Mouse (Mus musculus) layer of hippocampus, postnatal 14 days (tissue): ENCODE measurements around the gene Cldn7. TPM values are rescaled to one million over a fixed set of nuclear protein-coding genes. Genes with fewer than 3 reads are reported as not detected.
"Not testable (repeated sequence)": the region's sequence is repeated elsewhere in the genome, so short reads cannot be mapped to it uniquely, and the experiment has no call there.

Experiments used
- DNase-seq, 2 experiments: peaks; one replicate each; pipeline ENCODE4 v3.0.0; 2021 to 2022; ENCODE audit warnings: low spot score in 2 of 2, mixed read lengths in 1 of 2
- microRNA-seq, 2 experiments: library from miRNA; unstranded; fragments of <30 nt; microRNA quantifications; one replicate each; pipeline ENCODE4 v1.2.0; 2021
- total RNA-seq, 2 experiments: library from RNA; stranded (reverse); gene quantifications; 2 replicates each; pipeline ENCODE4 v1.2.3; 2021

Gene Cldn7
- total RNA-seq, 2 experiments from 2014 or later: not detected

DNA sequence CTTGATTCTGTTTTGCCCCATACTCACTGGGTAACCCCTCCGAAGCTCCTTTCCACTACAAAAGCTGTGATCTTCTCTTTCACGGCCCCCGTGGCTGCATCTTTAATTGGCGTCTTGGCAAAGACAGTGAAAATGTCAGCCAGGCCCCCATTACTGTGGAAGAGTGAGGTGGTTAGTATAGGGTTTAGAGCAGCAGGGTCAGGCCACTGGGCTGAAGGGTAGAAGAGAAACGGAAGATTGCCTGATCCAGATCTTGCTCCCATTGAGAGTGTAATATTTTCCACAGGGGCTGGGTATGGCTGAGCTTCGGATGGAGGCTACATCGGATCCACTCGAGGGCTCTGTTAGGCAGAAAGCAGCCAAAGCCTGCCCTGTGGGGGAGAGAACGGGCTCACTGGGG lies 48.4 kb downstream of the Cldn7 start:
- DNase-seq: no peak

DNA sequence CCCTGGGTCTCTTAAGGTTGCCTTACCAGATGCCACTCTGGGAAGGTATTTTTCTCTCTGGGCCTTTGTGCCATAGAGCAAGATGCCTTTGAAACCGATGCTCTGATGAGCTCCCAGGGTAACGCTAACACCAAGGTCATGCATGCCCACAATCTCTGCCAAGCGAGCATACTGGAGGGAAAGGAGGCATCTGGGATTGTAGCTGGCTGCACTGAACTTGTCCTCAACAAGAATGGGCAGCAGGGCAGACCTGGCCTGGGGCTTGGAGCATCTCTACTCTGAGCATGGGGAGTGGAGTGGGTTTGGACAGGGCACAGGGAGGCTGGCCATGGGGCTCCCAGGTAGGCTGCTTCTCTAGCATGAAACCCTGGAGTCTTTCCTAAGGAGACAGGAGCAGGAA lies 48.8 kb downstream of the Cldn7 start:
- no peak for DNase-seq

DNA sequence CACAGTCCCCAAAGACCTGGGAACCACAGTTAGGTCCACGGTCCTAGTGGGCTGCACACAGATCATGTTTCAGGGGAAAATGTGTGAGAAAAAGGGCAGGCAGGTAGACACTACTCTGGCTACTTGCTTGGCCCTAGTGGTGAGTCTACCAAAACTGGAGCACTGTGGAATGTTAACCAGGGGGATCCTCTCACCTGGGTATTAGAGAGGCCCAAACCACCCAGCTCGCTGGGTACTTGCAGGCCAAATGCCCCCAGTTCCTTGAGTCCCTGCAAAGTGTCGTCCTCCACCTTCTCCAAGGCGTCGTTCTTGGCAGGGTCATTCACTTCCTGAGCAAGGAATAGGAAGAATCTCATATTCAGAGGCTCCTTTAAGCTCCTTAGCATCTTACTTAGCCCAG lies 49.5 kb downstream of the Cldn7 start:
- no peak for DNase-seq

DNA sequence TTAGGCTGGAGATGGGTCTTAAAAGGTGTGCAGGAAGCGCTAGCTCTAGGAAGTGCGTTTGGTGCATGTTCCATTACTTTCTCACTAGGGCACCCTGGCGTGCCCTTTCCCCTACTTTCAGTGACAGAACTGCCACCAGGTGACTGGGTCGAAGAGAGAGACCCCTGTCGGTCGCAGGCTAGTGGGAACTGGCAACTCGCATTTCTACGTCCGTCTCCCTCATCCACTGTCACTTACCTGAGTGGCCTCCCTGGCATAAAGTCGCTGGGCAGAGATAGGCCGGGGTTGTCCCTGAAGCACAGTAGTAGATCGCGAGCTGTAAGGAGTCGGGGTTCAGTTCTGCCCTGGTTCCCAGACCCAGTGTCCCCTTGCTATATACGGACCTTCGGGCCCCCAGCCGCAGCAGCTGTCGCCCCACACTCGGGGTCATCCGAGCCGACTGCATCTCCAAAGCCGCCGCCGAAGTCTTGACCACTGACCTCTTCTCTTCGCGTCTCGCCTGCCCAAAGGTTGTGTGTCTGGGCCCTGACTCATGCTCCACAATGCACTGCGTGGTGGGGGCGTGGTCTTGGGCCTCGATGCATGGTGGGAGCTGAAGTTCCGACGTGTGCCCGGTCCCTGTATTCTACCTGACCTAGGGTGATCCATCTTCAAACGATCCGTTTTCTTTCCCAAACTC lies 50.4 kb downstream of the Cldn7 start, which contains the start of gene Acadvl:
Acadvl (minus strand) TSS at position 532 of the 679 bp plus-strand sequence.
- DNase-seq: peak; percentile 79 to 89

DNA sequence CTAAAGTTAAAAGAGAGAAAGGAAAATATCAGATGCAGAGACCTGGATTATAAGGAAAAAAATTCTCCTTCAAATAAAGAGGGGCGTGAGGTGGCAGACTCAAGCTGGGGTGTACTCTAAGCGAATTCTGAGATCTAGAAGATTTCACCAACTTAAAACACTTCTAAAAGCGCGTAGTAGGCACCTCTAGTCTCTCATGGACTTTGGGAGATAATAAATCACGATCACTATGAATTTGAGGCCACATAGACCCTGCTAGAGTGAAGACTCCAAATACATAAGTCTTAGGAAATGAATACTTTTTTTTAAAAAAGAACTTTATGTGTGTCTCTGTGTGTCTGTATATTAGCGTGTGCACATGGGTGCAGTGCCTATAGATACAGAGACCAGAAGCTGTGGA lies 51.1 kb downstream of the Cldn7 start:
- no peak for DNase-seq

DNA sequence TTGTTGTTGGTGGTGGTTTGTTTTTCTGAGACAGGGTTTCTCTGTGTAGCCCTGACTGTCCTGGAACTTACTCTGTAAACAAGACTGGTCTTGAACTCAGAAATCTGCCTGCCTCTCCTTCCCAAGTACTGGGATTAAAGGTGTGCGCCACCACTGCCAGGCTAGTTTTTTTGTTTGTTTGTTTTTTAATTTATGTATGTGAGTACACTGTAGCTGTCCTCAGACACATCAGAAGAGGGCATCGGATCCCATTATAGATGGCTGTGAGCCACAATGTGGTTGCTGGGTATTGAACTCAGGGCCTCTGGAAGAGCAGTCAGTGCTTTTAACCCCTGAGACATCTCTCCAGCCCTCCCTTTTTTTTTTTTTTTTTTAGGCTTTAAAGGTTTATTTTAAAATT lies 51.6 kb downstream of the Cldn7 start:
- not testable (repeated sequence) for DNase-seq

DNA sequence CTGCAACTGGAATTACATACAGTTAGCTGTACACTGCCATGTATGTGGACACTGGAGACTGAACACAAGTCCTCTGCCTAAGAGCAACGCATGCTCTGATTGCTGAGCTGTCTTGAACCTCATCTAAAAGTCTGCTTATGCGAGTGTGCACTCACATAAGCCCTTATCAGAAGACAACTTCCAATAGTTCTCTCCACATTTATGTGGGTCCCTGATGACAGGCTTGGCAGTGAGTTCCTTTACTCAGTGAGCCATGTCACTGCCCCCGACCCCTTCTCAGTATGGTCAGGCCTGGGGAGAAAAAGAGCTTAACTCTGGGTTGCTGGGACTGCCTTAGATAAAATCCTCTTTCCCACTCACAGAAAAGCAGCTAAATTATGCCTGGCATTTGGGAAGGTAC lies 52.1 kb downstream of the Cldn7 start, which contains the start of gene Dlg4:
Dlg4 (plus strand) TSS at position 274 of the 400 bp plus-strand sequence.
- no peak for DNase-seq

DNA sequence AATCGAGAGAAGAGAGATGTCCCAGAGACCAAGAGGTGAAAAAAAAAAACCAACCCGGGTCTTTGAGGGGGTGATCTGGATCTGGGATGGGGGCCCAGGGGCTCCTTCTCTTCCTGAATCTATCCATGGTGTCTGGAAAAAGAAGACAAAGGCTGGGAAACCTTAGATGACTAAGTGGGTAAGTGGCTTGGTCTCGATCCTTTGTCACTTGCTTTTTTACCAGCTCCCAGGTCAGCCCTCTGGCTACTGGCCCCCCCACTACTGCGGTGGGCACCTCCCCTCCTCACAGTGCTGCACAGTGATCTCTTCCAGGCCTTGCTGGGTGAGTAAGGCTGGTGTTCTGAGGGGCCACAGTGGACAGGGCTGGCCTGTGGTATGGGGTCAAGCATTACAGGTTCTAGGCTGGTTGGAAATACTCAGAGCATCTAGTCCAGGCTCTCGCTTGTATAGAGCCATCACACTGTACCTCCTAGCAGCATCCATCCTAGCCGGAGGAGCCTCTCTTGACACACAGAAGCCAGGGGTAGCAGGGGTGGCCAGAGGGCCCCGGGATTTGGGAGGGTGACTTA lies 52.7 kb downstream of the Cldn7 start:
- no peak for DNase-seq

Small RNA genes within 50 kb of the gene (microRNA-seq; reads per million reads assigned to microRNA genes)
- gene Gm44349: 0 to 0.23 reads per million in 2 experiments
- gene Mir324: 9,675 to 10,187 reads per million in 2 experiments

Other genes starting within 250 kb of the Cldn7 start
- gene Polr2a, start 206.1 kb upstream of the Cldn7 start, total RNA-seq: 10 to 100 TPM; 62.8 to 68.5 TPM
- gene Slc35g3, start 202.8 kb upstream of the Cldn7 start, total RNA-seq: under 1 TPM in 1 of 2 experiments, not detected in 1; 0.21 TPM
- 10 to 100 TPM; 82.0 to 83.5 TPM for gene Zbtb4, start 198.9 kb upstream of the Cldn7 start, total RNA-seq
- gene Chrnb1, start 168.8 kb upstream of the Cldn7 start, total RNA-seq: 1 to 10 TPM; 1.0 to 1.1 TPM
- 10 to 100 TPM; 22.8 to 23.7 TPM for gene Fgf11, start 162.9 kb upstream of the Cldn7 start, total RNA-seq
- gene Tmem102, start 159.2 kb upstream of the Cldn7 start, total RNA-seq: not detected
- gene Gm39566, start 149.5 kb upstream of the Cldn7 start, total RNA-seq: not detected
- not detected for gene Spem2, start 146.3 kb upstream of the Cldn7 start, total RNA-seq
- under 1 TPM; 0.50 to 0.74 TPM for gene Spem1, start 142.6 kb upstream of the Cldn7 start, total RNA-seq
- gene Nlgn2, start 127.0 kb upstream of the Cldn7 start, total RNA-seq: 100 to 1,000 TPM; 220 to 226 TPM
- gene Tmem256, start 126.3 kb upstream of the Cldn7 start, total RNA-seq: 100 to 1,000 TPM; 150 to 162 TPM
- gene Plscr3, start 118.4 kb upstream of the Cldn7 start, total RNA-seq: 10 to 100 TPM; 22.0 to 23.3 TPM
- not detected for gene Tnk1, start 106.0 kb upstream of the Cldn7 start, total RNA-seq
- gene Tmem95, start 86.8 kb upstream of the Cldn7 start, total RNA-seq: not detected
- gene Kctd11, start 83.4 kb upstream of the Cldn7 start, total RNA-seq: 1 to 10 TPM; 1.1 to 1.2 TPM
- under 1 TPM in 1 of 2 experiments, not detected in 1; 0.30 TPM for gene Acap1, start 69.2 kb upstream of the Cldn7 start, total RNA-seq
- gene 2810408A11Rik, start 63.8 kb upstream of the Cldn7 start, total RNA-seq: 1 to 10 TPM; 1.5 to 2.1 TPM
- 100 to 1,000 TPM; 108 to 124 TPM for gene Neurl4, start 63.7 kb upstream of the Cldn7 start, total RNA-seq
- 10 to 100 TPM; 28.5 to 29.3 TPM for gene Gps2, start 50.9 kb upstream of the Cldn7 start, total RNA-seq
- 100 to 1,000 TPM; 446 to 451 TPM for gene Eif5a, start 42.8 kb upstream of the Cldn7 start, total RNA-seq
- gene Ybx2, start 29.0 kb upstream of the Cldn7 start, total RNA-seq: 1 to 10 TPM; 8.3 to 9.7 TPM
- gene Slc2a4, start 16.6 kb upstream of the Cldn7 start, total RNA-seq: 1 to 10 TPM; 1.8 to 3.6 TPM
- gene Ctdnep1, start 16.4 kb downstream of the Cldn7 start, total RNA-seq: 100 to 1,000 TPM; 108 to 115 TPM
- gene Elp5, start 17.7 kb downstream of the Cldn7 start, total RNA-seq: 10 to 100 TPM; 88.5 to 93.9 TPM
- gene Gabarap, start 26.4 kb downstream of the Cldn7 start, total RNA-seq: 100 to 1,000 TPM; 221 to 251 TPM
- gene Phf23, start 31.0 kb downstream of the Cldn7 start, total RNA-seq: 10 to 100 TPM; 38.0 to 40.0 TPM
- 10 to 100 TPM; 29.3 to 29.7 TPM for gene Dvl2, start 35.8 kb downstream of the Cldn7 start, total RNA-seq
- 10 to 100 TPM; 62.3 to 69.2 TPM for gene Acadvl, start 50.6 kb downstream of the Cldn7 start, total RNA-seq
- gene Dlg4, start 52.2 kb downstream of the Cldn7 start, total RNA-seq: 100 to 1,000 TPM; 845 to 900 TPM
- 1 to 10 TPM in 1 of 2 experiments, under 1 TPM in 1; 0.88 to 1.0 TPM for gene Asgr1, start 89.3 kb downstream of the Cldn7 start, total RNA-seq
- gene Asgr2, start 127.9 kb downstream of the Cldn7 start, total RNA-seq: not detected
- gene Mgl2, start 165.6 kb downstream of the Cldn7 start, total RNA-seq: 1 to 10 TPM in 1 of 2 experiments, under 1 TPM in 1; 0.55 to 1.2 TPM
- 1 to 10 TPM; 1.1 to 2.3 TPM for gene Clec10a, start 191.4 kb downstream of the Cldn7 start, total RNA-seq
- 10 to 100 TPM; 26.1 to 32.9 TPM for gene Slc16a11, start 248.0 kb downstream of the Cldn7 start, total RNA-seq